Mouse (Mus musculus) spleen, adult 2 months (tissue): ENCODE results near the gene Car15. TPM values are rescaled to one million over a fixed set of nuclear protein-coding genes. Genes with fewer than 3 reads are reported as not detected.

ENCODE experiments used
- DNase-seq, 2 experiments: peaks; one replicate each; pipeline versions ENCODE4 v3.0.0 to v3.0.0-alpha.2; 2012 to 2021; ENCODE audit warnings: low spot score in 2 of 2, low read depth in 1 of 2
- H3K27ac ChIP-seq: fragments of 200-500 bp; 2 replicates; pipeline ENCODE4 v1.5.1; 2012; ENCODE audit warnings: low read length, inconsistent platforms; ENCODE audit not compliant: insufficient read depth
- H3K27me3 ChIP-seq: fragments of 200-500 bp; 2 replicates; pipeline ENCODE4 v1.6.1; 2012; ENCODE audit warnings: mild to moderate bottlenecking, moderate library complexity, low read length, inconsistent platforms; ENCODE audit not compliant: control insufficient read depth, insufficient read depth
- H3K36me3 ChIP-seq: fragments of 200-500 bp; 2 replicates; pipeline ENCODE4 v1.6.1; 2012; ENCODE audit warnings: mild to moderate bottlenecking, low read length, inconsistent platforms; ENCODE audit not compliant: control insufficient read depth, insufficient read depth
- H3K4me1 ChIP-seq: fragments of 200-500 bp; 2 replicates; pipeline ENCODE4 v1.6.1; 2011; ENCODE audit warnings: inconsistent platforms; ENCODE audit not compliant: control insufficient read depth, insufficient read depth, insufficient read length
- H3K4me3 ChIP-seq: fragments of 200-500 bp; 2 replicates; pipeline ENCODE4 v1.5.1; 2011; ENCODE audit warnings: mild to moderate bottlenecking, inconsistent platforms; ENCODE audit not compliant: insufficient read depth, insufficient read length; ENCODE audit errors: extremely low read depth
- CTCF ChIP-seq: fragments of 200-500 bp; IDR thresholded peaks from 2 replicates; pipeline ENCODE4 v1.5.1; 2011; ENCODE audit warnings: mild to moderate bottlenecking, inconsistent platforms; ENCODE audit not compliant: insufficient read depth, insufficient read length, insufficient replicate concordance; ENCODE audit errors: extremely low read depth
- POLR2A ChIP-seq: fragments of 200-500 bp; IDR thresholded peaks from 2 replicates; pipeline ENCODE4 v1.6.1; 2011; ENCODE audit warnings: low read depth, low read length, inconsistent platforms
- WGBS: fragments of 180-500 bp; shearing (Covaris S2); methylation state at CpG from one replicate; pipeline ENCODE4 v1.1.7; 2018; 5-methylcytosine and 5-hydroxymethylcytosine counted together
- polyA plus RNA-seq: library from polyadenylated mRNA; depleted of rRNA; stranded (reverse); fragments of >200 nt; gene quantifications from 2 replicates; pipeline ENCODE4 v1.2.3, GENCODE M21; 2012

The Car15 gene
- polyA plus RNA-seq, 1 experiment = 10.0 TPM

DNA sequence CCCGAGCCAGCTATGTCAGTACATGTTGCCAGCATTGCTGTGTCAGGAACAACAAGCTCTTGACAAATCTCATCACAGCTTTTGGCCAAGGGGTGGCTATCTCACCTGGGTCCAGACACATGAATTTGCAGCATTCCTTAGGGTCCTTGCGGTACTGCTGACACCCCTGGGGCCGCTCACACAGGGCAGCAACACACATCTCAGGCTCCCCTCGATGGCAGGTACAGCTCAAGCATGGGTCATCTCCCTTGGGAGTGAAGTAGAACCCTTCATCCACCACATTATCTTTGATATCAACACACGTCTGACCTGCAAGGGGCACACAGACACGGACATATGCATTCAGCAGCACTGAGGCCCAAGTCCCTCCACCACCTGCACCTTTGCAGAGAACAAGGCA, 11.3 kb upstream of the Car15 start:
- no peak for DNase-seq
- Histone ChIP-seq H3K36me3 (peaks cover 14% of the 10 kb centered on the region), H3K4me3 (no peak overlapping the region), H3K27me3 (no peaks in the 10 kb centered on the region), H3K27ac (no peak overlapping the region), H3K4me1 (no peaks in the 10 kb centered on the region)
- TF ChIP-seq POLR2A = no peak
- TF ChIP-seq CTCF = no peak
- 91% methylated on average over 6 of the region's 6 CpGs for WGBS

- DNase-seq = peak in 1 of 2 experiments; percentile 14
- no peaks in the 10 kb centered on the region for H3K27me3 ChIP-seq
Measured at GRCm38 (mm10) chr16:17848928-17849327, 10.8 kb upstream of the Car15 start.

GRCm38 (mm10) chr16:17848431-17848830, 10.3 kb upstream of the Car15 start:
- no peak for TF ChIP-seq CTCF
- no peak for TF ChIP-seq POLR2A
- no peaks in the 10 kb centered on the region for H3K4me1 ChIP-seq
- WGBS = 92% methylated on average over 6 of the region's 6 CpGs
- H3K27me3 ChIP-seq = no peaks in the 10 kb centered on the region
- peaks cover 19% of the 10 kb centered on the region for H3K36me3 ChIP-seq
- no peak overlapping the region for H3K27ac ChIP-seq
- H3K4me3 ChIP-seq = no peak overlapping the region
- DNase-seq = no peak

More at GRCm38 (mm10) chr16:17848928-17849327, 10.8 kb upstream of the Car15 start:
- 27% methylated on average over 1 of the region's 1 CpGs for WGBS
- no peaks in the 10 kb centered on the region for H3K4me1 ChIP-seq
- TF ChIP-seq CTCF (peak; percentile 34; the same call in 1 of the 2 replicates), POLR2A (no peak)
- no peak overlapping the region for H3K27ac ChIP-seq
- no peak overlapping the region for H3K4me3 ChIP-seq
- H3K36me3 ChIP-seq = peaks cover 16% of the 10 kb centered on the region

- 95% methylated on average over 10 of the region's 10 CpGs for WGBS
- no peak overlapping the region for H3K27ac ChIP-seq
- no peaks in the 10 kb centered on the region for H3K27me3 ChIP-seq
- no peak for DNase-seq
- no peaks in the 10 kb centered on the region for H3K4me1 ChIP-seq
- TF ChIP-seq CTCF (no peak), POLR2A (no peak)
- H3K36me3 ChIP-seq = peaks cover 30% of the 10 kb centered on the region
- no peak overlapping the region for H3K4me3 ChIP-seq
Measured at GRCm38 (mm10) chr16:17843701-17844365, 5.7 kb upstream of the Car15 start.

DNA sequence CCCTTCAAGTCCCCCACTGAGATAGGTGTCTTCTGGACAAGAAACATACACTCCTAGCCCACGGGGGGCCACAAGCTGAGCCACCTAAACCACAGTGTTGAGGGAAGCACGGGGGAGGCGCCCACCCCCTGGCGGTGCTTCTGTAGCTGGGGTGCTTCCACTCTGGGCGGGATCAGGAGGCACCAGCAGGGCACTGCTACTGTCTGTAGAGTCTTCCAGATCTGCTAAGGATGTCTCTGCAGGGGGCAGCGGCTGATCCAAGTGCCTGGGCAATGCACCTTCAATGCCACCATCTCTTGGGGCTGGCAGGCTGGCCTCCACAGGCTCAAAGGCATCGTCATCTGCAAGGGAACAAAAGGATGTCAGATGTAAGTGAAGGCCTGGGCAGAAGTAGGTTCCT, 4.3 kb upstream of the Car15 start:
- TF ChIP-seq POLR2A = no peak
- TF ChIP-seq CTCF = no peak
- no peak for DNase-seq
- Histone ChIP-seq H3K27ac (no peak overlapping the region), H3K4me1 (no peaks in the 10 kb centered on the region), H3K36me3 (peaks cover 30% of the 10 kb centered on the region), H3K27me3 (no peaks in the 10 kb centered on the region), H3K4me3 (no peak overlapping the region)
- 94% methylated on average over 7 of the region's 7 CpGs for WGBS

GRCm38 (mm10) chr16:17839976-17840375, 1.8 kb upstream of the Car15 start:
- no peak for DNase-seq
- no peak overlapping the region for H3K4me3 ChIP-seq
- no peaks in the 10 kb centered on the region for H3K4me1 ChIP-seq
- WGBS = 89% methylated on average over 4 of the region's 4 CpGs
- TF ChIP-seq POLR2A (no peak), CTCF (no peak)
- H3K36me3 ChIP-seq = peaks cover 24% of the 10 kb centered on the region
- no peaks in the 10 kb centered on the region for H3K27me3 ChIP-seq
- H3K27ac ChIP-seq = no peak overlapping the region

DNA sequence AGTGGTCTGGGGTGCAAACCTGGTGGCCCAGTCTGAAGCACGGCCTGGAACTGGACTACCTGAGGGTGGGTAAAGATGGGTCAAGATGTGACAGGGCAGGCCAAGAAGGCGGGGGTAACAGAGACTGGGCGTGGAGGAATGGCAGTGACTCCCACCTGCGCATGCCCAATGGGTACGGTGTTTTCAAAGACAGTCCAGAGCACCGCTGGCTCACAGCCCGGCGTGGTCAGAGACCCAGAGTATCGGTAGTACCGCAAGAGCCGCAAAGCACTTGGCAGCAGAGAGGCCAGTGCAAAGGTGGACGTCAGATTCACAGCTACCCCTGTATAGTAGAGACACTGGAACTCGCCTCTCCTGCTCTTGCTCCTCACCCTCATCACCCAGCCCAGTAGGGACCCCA, 2.7 kb downstream of the Car15 start:
- TF ChIP-seq CTCF (no peak), POLR2A (no peak)
- 53% methylated on average over 13 of the region's 13 CpGs for WGBS
- H3K27ac ChIP-seq = no peak overlapping the region
- H3K36me3 ChIP-seq = no peaks in the 10 kb centered on the region
- H3K4me3 ChIP-seq = no peak overlapping the region
- peaks cover 9% of the 10 kb centered on the region for H3K27me3 ChIP-seq
- no peak for DNase-seq
- no peaks in the 10 kb centered on the region; the same call in 1 of the 2 replicates for H3K4me1 ChIP-seq
